Mouse (Mus musculus) midbrain, embryonic 11.5 days (tissue): ENCODE results near the gene Vmp1. TPM values are rescaled to one million over a fixed set of nuclear protein-coding genes. Genes with fewer than 3 reads are reported as not detected.

Source experiments
- ATAC-seq: fragments of 200-750 bp; cut with Nextera tagmentation; 2 replicates; pipeline ENCODE4 v1.8.0; 2017; ENCODE audit warnings: moderate TSS enrichment, moderate library complexity; ENCODE audit not compliant: low FRiP score
- DNase-seq: peaks from one replicate; pipeline ENCODE4 v3.0.0; 2015; ENCODE audit warnings: low spot score; ENCODE audit errors: missing footprints
- H3K27ac ChIP-seq: fragments of 300-500 bp; sonication (generic); 2 replicates; pipeline ENCODE4 v1.5.1; 2014; ENCODE audit warnings: low read depth, low read length
- H3K27me3 ChIP-seq: fragments of 300-500 bp; sonication (generic); 2 replicates; pipeline ENCODE4 v1.6.1; 2014; ENCODE audit warnings: mild to moderate bottlenecking, low read length, moderate library complexity, mixed read lengths; ENCODE audit not compliant: control insufficient read depth, insufficient read depth
- H3K36me3 ChIP-seq: fragments of 300-500 bp; sonication (generic); 2 replicates; pipeline ENCODE4 v1.6.1; 2014; ENCODE audit warnings: mild to moderate bottlenecking, low read length, moderate library complexity, mixed read lengths; ENCODE audit not compliant: control insufficient read depth, insufficient read depth
- H3K4me1 ChIP-seq: fragments of 300-500 bp; sonication (generic); 2 replicates; pipeline ENCODE4 v1.6.1; 2014; ENCODE audit warnings: low read length; ENCODE audit not compliant: control insufficient read depth, insufficient read depth
- H3K4me2 ChIP-seq: fragments of 300-500 bp; sonication (generic); 2 replicates; pipeline ENCODE4 v1.6.1; 2014; ENCODE audit warnings: mild to moderate bottlenecking, moderate library complexity
- H3K4me3 ChIP-seq: fragments of 300-500 bp; sonication (generic); 2 replicates; pipeline ENCODE4 v1.5.1; 2014; ENCODE audit warnings: low read depth, low read length
- H3K9ac ChIP-seq: fragments of 300-500 bp; sonication (generic); 2 replicates; pipeline ENCODE4 v1.6.1; 2014; ENCODE audit warnings: low read length
- H3K9me3 ChIP-seq: fragments of 300-500 bp; sonication (generic); 2 replicates; pipeline ENCODE4 v1.6.1; 2016; ENCODE audit warnings: low read length; ENCODE audit not compliant: control insufficient read depth
- WGBS: fragments of 180-500 bp; shearing (Covaris S2); extraction: QIAGEN DNeasy Blood & Tissue Kit; methylation state at CpG from one replicate; pipeline ENCODE4 v1.1.7; 2014; 5-methylcytosine and 5-hydroxymethylcytosine counted together
- polyA plus RNA-seq: library from polyadenylated mRNA; unstranded; fragments of >200 nt; fragmentation: Nextera tagmentation; extraction: Ambion mirVana; gene quantifications from 2 replicates; pipeline ENCODE4 v1.2.1, GENCODE M21; 2014

The Vmp1 gene
- polyA plus RNA-seq, 1 experiment from 2014 or later: 93.7 TPM

- Histone ChIP-seq H3K4me3 (no peak overlapping the region), H3K27ac (no peak overlapping the region), H3K36me3 (0 out of 2 replicates have a peak, but pooled peaks cover 2% of the 10 kb centered on the region), H3K9ac (no peak overlapping the region), H3K4me2 (no peak overlapping the region), H3K4me1 (no peaks in the 10 kb centered on the region), H3K9me3 (no peaks in the 10 kb centered on the region), H3K27me3 (no peaks in the 10 kb centered on the region)
- no peak for ATAC-seq
- WGBS: 59% methylated on average over 3 of the region's 3 CpGs
- DNase-seq: no peak
Measured at GRCm38 (mm10) chr11:86602116-86602515, 81.5 kb downstream of the Vmp1 start.

- Histone ChIP-seq H3K4me1 (no peaks in the 10 kb centered on the region), H3K4me3 (no peak overlapping the region), H3K4me2 (no peak overlapping the region), H3K27me3 (no peaks in the 10 kb centered on the region), H3K9me3 (no peaks in the 10 kb centered on the region), H3K9ac (no peak overlapping the region), H3K27ac (no peak overlapping the region), H3K36me3 (no peaks in the 10 kb centered on the region)
- no peak for ATAC-seq
- WGBS: 87% methylated on average over 7 of the region's 7 CpGs
- no peak for DNase-seq
Measured at GRCm38 (mm10) chr11:86600209-86600557, 83.5 kb downstream of the Vmp1 start.

- H3K36me3 ChIP-seq: no peaks in the 10 kb centered on the region
- no peak for DNase-seq
- H3K4me1 ChIP-seq: no peaks in the 10 kb centered on the region
- no peak overlapping the region for H3K27ac ChIP-seq
- no peak overlapping the region for H3K4me2 ChIP-seq
- H3K9me3 ChIP-seq: no peaks in the 10 kb centered on the region
- H3K9ac ChIP-seq: no peak overlapping the region
- 77% methylated on average over 4 of the region's 4 CpGs for WGBS
- no peaks in the 10 kb centered on the region for H3K27me3 ChIP-seq
- no peak for ATAC-seq
- no peak overlapping the region for H3K4me3 ChIP-seq
Measured at GRCm38 (mm10) chr11:86599378-86600208, 84.0 kb downstream of the Vmp1 start.

- DNase-seq (no peak), ATAC-seq (no peak)
- Histone ChIP-seq H3K4me2 (no peak overlapping the region), H3K27me3 (no peaks in the 10 kb centered on the region), H3K9ac (no peak overlapping the region), H3K36me3 (no peaks in the 10 kb centered on the region), H3K9me3 (no peaks in the 10 kb centered on the region), H3K27ac (no peak overlapping the region), H3K4me1 (no peaks in the 10 kb centered on the region), H3K4me3 (no peak overlapping the region)
- 86% methylated on average over 1 of the region's 1 CpGs for WGBS
Measured at GRCm38 (mm10) chr11:86598572-86598971, 85.1 kb downstream of the Vmp1 start.

GRCm38 (mm10) chr11:86598154-86598553, 85.5 kb downstream of the Vmp1 start:
- H3K9me3 ChIP-seq: no peaks in the 10 kb centered on the region
- DNase-seq (no peak), ATAC-seq (no peak)
- no peak overlapping the region for H3K4me3 ChIP-seq
- no peaks in the 10 kb centered on the region for H3K36me3 ChIP-seq
- H3K4me2 ChIP-seq: no peak overlapping the region
- H3K27ac ChIP-seq: no peak overlapping the region
- H3K27me3 ChIP-seq: no peaks in the 10 kb centered on the region
- no peaks in the 10 kb centered on the region for H3K4me1 ChIP-seq
- 89% methylated on average over 5 of the region's 5 CpGs for WGBS
- no peak overlapping the region for H3K9ac ChIP-seq

DNA sequence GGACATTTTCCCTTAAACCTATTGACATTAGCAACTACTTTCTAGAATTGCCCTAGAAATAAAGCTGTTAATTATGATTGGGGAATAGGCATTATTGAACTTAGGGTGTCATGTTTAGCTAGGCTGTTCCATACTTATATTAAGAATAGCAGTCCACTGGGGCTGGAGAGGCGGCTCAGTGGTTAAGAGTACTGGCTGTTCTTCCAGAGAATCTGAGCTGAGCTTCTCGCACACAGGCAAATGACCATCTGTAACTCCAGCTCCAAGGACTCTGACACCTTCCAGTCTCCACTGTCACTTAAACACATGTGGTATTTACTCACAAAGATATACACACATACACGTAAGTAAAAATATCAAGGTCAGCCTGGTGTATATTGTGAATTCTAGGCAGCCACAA, 86.7 kb downstream of the Vmp1 start:
- H3K27ac ChIP-seq: no peak overlapping the region
- H3K9me3 ChIP-seq: no peaks in the 10 kb centered on the region
- DNase-seq (no peak), ATAC-seq (no peak)
- WGBS: 92% methylated on average over 3 of the region's 3 CpGs
- no peaks in the 10 kb centered on the region for H3K27me3 ChIP-seq
- no peaks in the 10 kb centered on the region for H3K36me3 ChIP-seq
- no peaks in the 10 kb centered on the region for H3K4me1 ChIP-seq
- H3K4me3 ChIP-seq: no peak overlapping the region
- H3K4me2 ChIP-seq: no peak overlapping the region
- no peak overlapping the region for H3K9ac ChIP-seq

DNA sequence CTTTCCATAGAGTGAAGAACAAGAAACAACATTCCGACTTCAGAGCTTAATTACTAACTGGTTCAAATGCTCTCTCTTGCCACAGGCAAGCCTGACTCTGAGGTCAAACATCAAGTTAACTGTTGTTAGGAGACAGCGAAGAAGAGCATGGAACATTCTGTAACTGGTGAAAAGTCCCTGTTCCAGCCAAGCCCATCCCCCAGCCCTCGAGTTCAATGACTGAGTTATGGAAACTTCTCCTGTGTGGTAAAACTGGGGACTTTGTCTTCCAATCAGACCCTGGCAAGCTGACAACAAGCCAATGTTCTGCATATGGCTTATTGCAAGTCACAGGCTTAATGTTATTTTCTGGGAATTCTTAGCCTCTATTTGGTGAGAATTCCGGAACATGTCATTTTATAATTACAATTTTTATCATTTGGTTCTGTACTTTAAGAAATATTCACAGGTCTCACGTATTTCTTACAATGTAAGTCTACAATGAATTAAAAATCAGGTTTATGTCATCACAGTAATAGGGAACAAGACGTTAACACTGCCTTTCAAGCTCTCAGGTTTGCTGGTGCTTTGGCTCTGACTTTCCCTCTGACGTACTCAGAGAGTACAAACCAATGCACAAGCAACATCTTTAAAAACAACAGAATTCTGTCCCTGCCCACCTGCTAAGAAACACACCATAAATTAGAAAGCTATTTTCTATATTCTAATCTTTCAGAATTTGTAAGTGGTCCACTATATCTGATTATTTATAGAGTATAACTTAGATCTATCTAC, 87.3 kb downstream of the Vmp1 start:
- no peak overlapping the region for H3K27ac ChIP-seq
- H3K4me1 ChIP-seq: no peaks in the 10 kb centered on the region
- H3K4me3 ChIP-seq: no peak overlapping the region
- ATAC-seq (no peak), DNase-seq (no peak)
- WGBS: 88% methylated on average over 7 of the region's 7 CpGs
- H3K36me3 ChIP-seq: no peaks in the 10 kb centered on the region
- no peaks in the 10 kb centered on the region for H3K27me3 ChIP-seq
- no peak overlapping the region for H3K9ac ChIP-seq
- no peaks in the 10 kb centered on the region for H3K9me3 ChIP-seq
- H3K4me2 ChIP-seq: no peak overlapping the region

- Histone ChIP-seq H3K4me3 (no peak overlapping the region), H3K9me3 (no peaks in the 10 kb centered on the region), H3K36me3 (no peaks in the 10 kb centered on the region), H3K27ac (no peak overlapping the region), H3K4me2 (no peak overlapping the region), H3K4me1 (no peaks in the 10 kb centered on the region), H3K27me3 (no peaks in the 10 kb centered on the region), H3K9ac (no peak overlapping the region)
- ATAC-seq: no peak
- 91% methylated on average over 6 of the region's 6 CpGs for WGBS
- DNase-seq: no peak
Measured at GRCm38 (mm10) chr11:86595366-86595765, 88.3 kb downstream of the Vmp1 start.

DNA sequence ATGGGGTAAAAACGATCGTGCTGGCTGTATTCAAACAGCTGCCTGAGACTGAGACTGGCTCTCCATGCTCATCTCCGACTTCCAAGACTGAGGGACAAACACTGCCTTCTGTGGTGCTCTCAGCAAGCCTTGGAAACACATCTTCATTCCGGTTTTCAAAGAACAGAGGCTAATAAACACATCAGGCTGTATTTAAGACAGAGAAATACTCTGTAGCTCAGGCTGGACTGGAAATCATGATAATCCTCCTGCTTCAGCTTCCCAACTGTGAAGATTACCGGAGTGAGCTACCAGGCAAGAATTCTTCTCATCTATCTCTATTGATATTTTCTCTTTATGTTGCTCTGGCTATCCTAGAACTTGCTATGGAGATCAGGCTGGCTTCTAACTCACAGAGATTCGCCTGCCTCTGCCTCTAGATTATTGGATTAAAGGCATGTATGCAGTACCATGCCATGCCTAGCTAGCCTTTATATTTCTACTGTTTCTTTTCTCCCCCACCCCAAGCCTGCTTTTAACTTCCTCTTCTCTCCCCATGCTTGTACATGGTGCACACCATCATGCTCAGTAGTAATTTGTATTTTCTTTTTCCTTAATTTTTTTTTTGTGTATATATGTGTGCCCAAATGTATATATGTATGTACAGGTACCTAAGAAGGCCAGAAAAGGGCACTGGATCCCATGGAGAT, 89.3 kb downstream of the Vmp1 start:
- ATAC-seq: no peak
- WGBS: 81% methylated on average over 6 of the region's 6 CpGs

More for the DNA sequence above, 89.3 kb downstream of the Vmp1 start:
- Histone ChIP-seq H3K9ac (no peak overlapping the region), H3K36me3 (no peaks in the 10 kb centered on the region), H3K4me1 (no peaks in the 10 kb centered on the region), H3K4me2 (no peak overlapping the region), H3K4me3 (no peak overlapping the region), H3K27ac (no peak overlapping the region), H3K27me3 (no peaks in the 10 kb centered on the region), H3K9me3 (no peaks in the 10 kb centered on the region)
- no peak for DNase-seq
